ENCODE assay signal across 23 mouse cellular contexts in genomic region chr8:81466776-81467175, GRCm38 (mm10).
"Had no signal": no experiment of that assay in that cellular context is flagged by ENCODE, and none has a peak within 500 bp of the region (broad histone marks: within the 10 kb centered on the region; RNA-seq: fewer than 3 reads in every experiment).

No protein-coding gene starts in this region.

- DNase-seq: kidney, adult 18-20 months; kidney, adult 9 months; kidney, postnatal 25 days; layer of hippocampus, adult 9-11 months; liver; lung, adult 18-20 months; lung, postnatal 10 days; lung, postnatal 4 days; thymus, postnatal 25 days had no signal

- H3K4me3 ChIP-seq: layer of hippocampus, adult 2 months; limb, embryonic 10.5 days; limb, embryonic 13.5 days; liver, embryonic 12.5 days; liver, embryonic 15.5 days; lung, embryonic 15.5 days; megakaryocyte, embryonic 14.5 days; midbrain, embryonic 10.5 days; midbrain, embryonic 13.5 days; myocyte; neural tube, embryonic 13.5 days; stomach, embryonic 15.5 days had no signal

- H3K27me3 ChIP-seq: limb, embryonic 13.5 days; liver, embryonic 12.5 days; liver, embryonic 15.5 days; lung, embryonic 15.5 days; megakaryocyte, embryonic 14.5 days; midbrain, embryonic 13.5 days; neural tube, embryonic 13.5 days; stomach, embryonic 15.5 days had no signal

- H3K36me3 ChIP-seq: limb, embryonic 10.5 days; limb, embryonic 13.5 days; liver, embryonic 12.5 days; liver, embryonic 15.5 days; lung, embryonic 15.5 days; midbrain, embryonic 10.5 days; midbrain, embryonic 13.5 days; neural tube, embryonic 13.5 days; stomach, embryonic 15.5 days had no signal

- ATAC-seq: liver, embryonic 12.5 days; midbrain, embryonic 13.5 days; midbrain, embryonic 16.5 days had no signal

- H3K9ac ChIP-seq: limb, embryonic 13.5 days; liver, embryonic 12.5 days; liver, embryonic 15.5 days; lung, embryonic 15.5 days; midbrain, embryonic 13.5 days; neural tube, embryonic 13.5 days; stomach, embryonic 15.5 days had no signal

- H3K4me1 ChIP-seq: limb, embryonic 10.5 days; limb, embryonic 13.5 days; liver, embryonic 12.5 days; liver, embryonic 15.5 days; lung, embryonic 15.5 days; midbrain, embryonic 10.5 days; midbrain, embryonic 13.5 days; neural tube, embryonic 13.5 days; stomach, embryonic 15.5 days had no signal

- H3K27ac ChIP-seq: kidney, postnatal 0 days; layer of hippocampus, adult 2 months; limb, embryonic 10.5 days; limb, embryonic 13.5 days; liver, embryonic 12.5 days; liver, embryonic 15.5 days; lung, embryonic 15.5 days; midbrain, embryonic 10.5 days; midbrain, embryonic 13.5 days; neural tube, embryonic 13.5 days; stomach, embryonic 15.5 days had no signal
